In genomic region chr10:71371881-71372280, GRCm38 (mm10) we compare ENCODE assay signal across 14 mouse cellular contexts. TPM values are rescaled to one million over a fixed set of nuclear protein-coding genes. Genes with fewer than 3 reads are reported as not detected.
DNase-seq lines count a peak whose midpoint lies in the region.
"Had no signal": no experiment of that assay in that cellular context is flagged by ENCODE, and none has a peak within 500 bp of the region (broad histone marks: within the 10 kb centered on the region; RNA-seq: fewer than 3 reads in every experiment).

No protein-coding gene starts in this region.

- DNase-seq in left cerebral cortex, adult 18-20 months (ENCODE audit: low spot score in 2 of 2), result peak; percentile 38 to 66
- DNase-seq in left cerebral cortex, postnatal 10 days (ENCODE audit: extremely low spot score in 1 of 2, low spot score in 2 of 2), result no peak
- peak; percentile 51 to 57 for DNase-seq in right cerebral cortex, adult 2 months (ENCODE audit: low spot score in 2 of 2)
- DNase-seq in right cerebral cortex, postnatal 14 days, result no peak
- DNase-seq in brain, adult 2 months (ENCODE audit: low read depth, low spot score), result peak; percentile 88
- peak; percentile 81 for DNase-seq in telencephalon, adult 2 months (ENCODE audit: low read depth, low spot score)
- DNase-seq in thymus, postnatal 0 days (ENCODE audit: low spot score), result no peak
- DNase-seq: adrenal gland, postnatal 14 days; cerebellum, adult 2 months; cerebellum, postnatal 14 days; embryo, embryonic 11 days; gastrocnemius, postnatal 36 days; heart, adult 11 months; heart, postnatal 36 days had no signal

- intact Hi-C loops in left cerebral cortex, postnatal 10 days (cut with DNase I), result no loop called here

RNA-seq across cellular contexts. Expression of gene Ipmk, which starts 24.3 kb away (rescaled TPM):
- 10 to 100 TPM; 31.3 to 36.6 TPM for total RNA-seq in left cerebral cortex, adult 18-20 months (2021)
- 10 to 100 TPM; 32.1 to 34.7 TPM for total RNA-seq in left cerebral cortex, postnatal 10 days (2021)
- polyA plus RNA-seq in thymus, postnatal 0 days (2015; fragmentation: Nextera tagmentation; extraction: Ambion mirVana), result 9.9 and 10.7 TPM in 2 replicates

RNA-seq across cellular contexts. Expression of gene Cisd1, which starts 27.1 kb away (rescaled TPM):
- total RNA-seq in left cerebral cortex, adult 18-20 months (2021), result 100 to 1,000 TPM; 134 to 135 TPM
- 100 to 1,000 TPM; 124 to 130 TPM for total RNA-seq in left cerebral cortex, postnatal 10 days (2021)
- 143 and 149 TPM in 2 replicates for polyA plus RNA-seq in thymus, postnatal 0 days (2015; fragmentation: Nextera tagmentation; extraction: Ambion mirVana)

Comparison
In these comparisons a context has a peak if more than half of its experiments do, and no peak if none do; other contexts are left out.
1. DNase-seq: peak in left cerebral cortex, adult 18-20 months (2 of 2), right cerebral cortex, adult 2 months (2 of 2), brain, adult 2 months (single experiment) and telencephalon, adult 2 months (single experiment); none in left cerebral cortex, postnatal 10 days (0 of 2), right cerebral cortex, postnatal 14 days (single experiment) and thymus, postnatal 0 days (single experiment).